Mouse (Mus musculus) liver, adult (tissue): ENCODE data around the gene Rnaseh2a.

Source experiments
- GATA4 ChIP-seq: IDR thresholded peaks from 2 replicates; pipeline ENCODE4 v1.6.1; 2014; ENCODE audit warnings: mild to moderate bottlenecking, low read length; ENCODE audit not compliant: insufficient replicate concordance

Gene Rnaseh2a

GRCm38 (mm10) chr8:84976031-84976762, 6.6 kb upstream of the Rnaseh2a start:
- TF ChIP-seq GATA4: no peak

GRCm38 (mm10) chr8:84975434-84975833, 5.9 kb upstream of the Rnaseh2a start:
- no peak for TF ChIP-seq GATA4

DNA sequence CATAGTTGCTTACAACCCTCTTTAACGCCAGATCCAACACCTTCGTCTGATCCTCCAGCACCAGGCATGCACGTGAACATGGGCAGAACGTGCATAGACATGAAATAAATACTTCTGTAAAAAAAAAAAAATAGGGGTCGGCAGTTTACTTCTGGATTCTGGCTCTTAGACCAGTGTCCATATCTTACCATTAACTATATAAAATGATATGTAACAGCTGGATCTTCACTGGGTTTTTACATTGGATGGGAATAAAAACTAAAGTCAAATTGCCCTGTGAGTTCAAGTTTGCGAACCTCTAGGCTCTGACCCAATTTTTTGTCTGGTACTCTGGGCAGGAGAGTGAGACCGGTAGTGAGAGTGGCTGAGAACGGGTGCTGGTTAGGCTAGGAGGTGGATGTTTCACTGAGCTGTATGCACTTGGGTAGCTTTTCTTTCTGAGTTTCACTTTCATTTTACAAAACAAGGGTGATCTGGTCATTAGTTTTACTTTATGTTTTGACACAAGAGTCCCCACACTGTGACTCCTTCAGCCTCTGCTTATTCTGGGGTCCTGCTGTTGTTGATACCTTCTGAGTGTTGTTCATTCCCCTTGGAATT, 5.1 kb upstream of the Rnaseh2a start:
- no peak for TF ChIP-seq GATA4

- no peak for TF ChIP-seq GATA4
Measured at GRCm38 (mm10) chr8:84973803-84974542, 4.4 kb upstream of the Rnaseh2a start.

DNA sequence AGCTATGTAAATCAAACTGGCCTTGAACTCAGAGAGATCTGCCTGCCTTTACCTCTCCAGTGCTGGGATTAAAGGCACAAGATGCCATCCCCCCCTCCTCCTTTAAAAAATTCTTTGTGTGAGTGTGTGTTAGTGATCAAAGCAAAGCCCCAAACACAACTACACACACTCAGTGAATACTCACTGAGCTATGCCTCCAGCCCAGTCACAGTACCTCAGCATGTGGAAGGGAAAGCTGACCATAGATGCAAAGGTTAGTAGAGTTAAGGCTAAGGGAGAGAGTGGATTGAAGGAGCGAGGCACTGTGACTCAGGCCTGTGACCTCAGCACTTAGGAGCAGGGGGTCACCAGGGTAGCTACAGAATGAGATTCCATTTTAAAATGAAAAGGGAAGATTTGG, 3.5 kb upstream of the Rnaseh2a start:
- TF ChIP-seq GATA4: no peak

DNA sequence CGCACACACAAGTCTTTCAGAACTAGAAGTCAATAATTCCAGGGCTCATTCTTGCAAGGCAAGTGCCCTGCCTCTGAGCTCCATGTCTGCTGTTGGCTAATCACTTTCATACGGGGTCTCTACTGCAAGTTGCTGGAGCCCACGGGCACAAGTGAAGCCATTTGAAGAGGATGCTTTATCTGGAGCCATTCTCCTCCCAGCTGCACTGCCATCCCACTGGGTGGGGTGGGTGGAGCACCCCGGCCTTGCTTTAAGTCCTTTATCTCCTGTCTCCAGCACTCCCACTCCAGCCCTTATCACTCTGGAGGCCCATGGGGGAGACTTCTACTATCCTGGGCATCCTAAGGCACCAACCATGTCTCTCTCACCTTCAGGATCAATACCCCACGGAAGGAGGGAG, 1.3 kb upstream of the Rnaseh2a start:
- no peak for TF ChIP-seq GATA4

GRCm38 (mm10) chr8:84970135-84970790, 696 bp upstream of the Rnaseh2a start:
- no peak for TF ChIP-seq GATA4

- TF ChIP-seq GATA4: no peak
Measured at GRCm38 (mm10) chr8:84968650-84969049, 917 bp downstream of the Rnaseh2a start.

GRCm38 (mm10) chr8:84967532-84968304, 1.8 kb downstream of the Rnaseh2a start:
- no peak for TF ChIP-seq GATA4

DNA sequence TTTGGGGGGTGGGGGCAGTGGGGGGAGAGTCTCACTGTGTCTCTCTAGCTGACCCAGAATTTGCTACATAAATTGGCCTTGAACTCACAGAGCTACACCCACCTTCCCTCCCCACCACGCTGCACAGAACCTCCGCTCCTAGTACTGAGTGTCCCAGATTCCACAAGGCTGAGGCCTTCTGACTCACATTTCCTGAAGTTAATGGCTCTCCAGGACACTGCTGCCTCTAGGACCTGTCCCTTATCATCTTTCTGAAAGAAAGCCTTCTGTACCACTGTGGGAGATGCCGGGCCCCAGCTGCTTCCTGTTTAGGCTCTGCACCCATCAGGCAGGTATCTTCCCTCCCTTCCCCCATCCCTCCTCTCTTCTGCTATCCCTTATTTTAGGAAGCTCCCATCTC, 3.0 kb downstream of the Rnaseh2a start:
- no peak; the same call in 1 of the 2 replicates for TF ChIP-seq GATA4

DNA sequence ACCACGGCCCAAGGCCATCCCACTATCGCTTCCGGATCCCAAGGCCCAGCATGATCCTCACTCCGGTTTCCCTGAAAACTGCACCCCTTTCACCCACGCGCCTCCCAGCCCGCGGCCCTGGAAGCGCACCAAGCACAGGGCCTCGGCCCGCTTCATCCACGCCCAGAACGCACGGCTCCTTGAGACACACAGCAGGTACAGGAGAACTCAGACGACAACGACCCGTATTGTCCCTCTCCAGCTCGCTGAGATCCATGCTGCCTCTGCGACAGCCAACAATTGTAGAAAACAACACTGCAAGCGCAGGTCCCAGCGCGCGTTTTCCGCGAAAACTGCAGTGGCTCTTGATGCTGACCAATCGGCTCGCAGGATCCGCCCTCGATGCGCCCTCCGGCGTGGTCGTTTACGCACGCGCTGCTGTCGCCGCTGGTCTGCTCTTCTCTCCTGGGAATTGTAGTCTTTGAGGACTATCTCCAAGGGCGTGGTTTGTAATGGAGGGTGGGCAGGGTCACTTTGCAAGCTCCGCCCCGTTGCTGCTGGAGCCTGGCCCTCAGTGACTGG, 3.8 kb downstream of the Rnaseh2a start:
- peak; percentile 28; the same call in 1 of the 2 replicates for TF ChIP-seq GATA4

- no peak for TF ChIP-seq GATA4
Measured at GRCm38 (mm10) chr8:84963952-84964351, 5.6 kb downstream of the Rnaseh2a start.

DNA sequence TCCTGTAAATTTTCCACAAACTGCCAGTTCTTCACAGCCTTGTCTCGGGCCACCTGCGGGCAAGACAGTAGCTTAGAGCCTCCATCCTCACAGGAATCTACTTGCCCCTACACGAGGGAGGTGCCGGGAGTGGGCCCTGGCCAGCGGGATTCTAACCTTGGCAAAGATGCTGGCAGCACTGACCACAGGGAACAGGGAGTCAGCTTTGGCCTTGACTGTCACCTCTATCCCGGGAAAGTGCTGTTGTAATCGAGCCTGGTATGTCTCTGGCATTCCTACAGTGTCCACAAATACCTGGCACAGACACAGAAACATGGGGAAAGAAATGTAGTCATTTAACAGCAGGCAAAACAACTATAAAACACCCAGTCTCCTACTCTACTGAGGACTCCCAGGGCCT, 9.8 kb downstream of the Rnaseh2a start:
- TF ChIP-seq GATA4: no peak

DNA sequence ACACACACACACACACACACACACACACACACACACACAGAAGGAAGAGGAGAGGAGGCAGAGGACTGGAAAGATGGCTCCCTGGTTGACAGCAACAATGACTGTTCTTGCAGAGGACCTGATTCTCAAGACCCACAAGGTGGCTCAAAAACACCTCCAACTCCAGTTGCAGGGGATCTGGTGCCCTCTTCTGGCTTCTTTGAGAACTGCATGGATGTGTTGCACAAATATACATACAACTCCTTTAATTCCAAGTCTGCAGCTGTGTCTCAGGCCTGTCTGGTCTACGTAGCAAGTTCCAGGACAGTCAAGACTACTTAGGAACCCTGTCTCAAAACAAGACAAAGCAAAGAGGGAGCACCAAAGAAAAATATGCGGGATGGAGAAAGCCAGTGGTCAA, 12.8 kb downstream of the Rnaseh2a start:
- no peak for TF ChIP-seq GATA4
